Mouse (Mus musculus) limb, embryonic 11.5 days (tissue): ENCODE results near the gene Rxfp4. TPM values are rescaled to one million over a fixed set of nuclear protein-coding genes. Genes with fewer than 3 reads are reported as not detected.

Source experiments
- ATAC-seq: fragments of 200-750 bp; cut with Nextera tagmentation; 2 replicates; pipeline ENCODE4 v1.8.0; 2017; ENCODE audit warnings: low read depth; ENCODE audit not compliant: insufficient number of reproducible peaks, low FRiP score, low TSS enrichment
- DNase-seq: peaks from one replicate; pipeline ENCODE4 v3.0.0-alpha.2; 2015; ENCODE audit warnings: low spot score
- H3K27ac ChIP-seq: fragments of 300-500 bp; sonication (generic); replicated peaks from 2 replicates; pipeline ENCODE4 v1.5.1; 2014; ENCODE audit warnings: low read depth, mild to moderate bottlenecking, low read length
- H3K27me3 ChIP-seq: fragments of 300-500 bp; sonication (generic); 2 replicates; pipeline ENCODE4 v1.6.1; 2014; ENCODE audit warnings: mild to moderate bottlenecking, low read length, mixed read lengths; ENCODE audit not compliant: control insufficient read depth, insufficient read depth
- H3K36me3 ChIP-seq: fragments of 300-500 bp; sonication (generic); 2 replicates; pipeline ENCODE4 v1.6.1; 2014; ENCODE audit warnings: mild to moderate bottlenecking, low read length, moderate library complexity, mixed read lengths; ENCODE audit not compliant: control insufficient read depth, insufficient read depth
- H3K4me1 ChIP-seq: fragments of 300-500 bp; sonication (generic); 2 replicates; pipeline ENCODE4 v1.6.1; 2014; ENCODE audit warnings: low read length, mixed read lengths; ENCODE audit not compliant: control insufficient read depth, insufficient read depth
- H3K4me2 ChIP-seq: fragments of 300-500 bp; sonication (generic); 2 replicates; pipeline ENCODE4 v1.6.1; 2014; ENCODE audit warnings: low read depth, mild to moderate bottlenecking, moderate library complexity; ENCODE audit not compliant: severe bottlenecking
- H3K4me3 ChIP-seq: fragments of 300-500 bp; sonication (generic); 2 replicates; pipeline ENCODE4 v1.5.1; 2014; ENCODE audit warnings: low read depth, low read length
- H3K9ac ChIP-seq: fragments of 300-500 bp; sonication (generic); 2 replicates; pipeline ENCODE4 v1.6.1; 2014; ENCODE audit warnings: mild to moderate bottlenecking, low read length
- H3K9me3 ChIP-seq: fragments of 300-500 bp; sonication (generic); 2 replicates; pipeline ENCODE4 v1.6.1; 2016; ENCODE audit warnings: low read length; ENCODE audit not compliant: control insufficient read depth
- WGBS: fragments of 180-500 bp; shearing (Covaris S2); extraction: QIAGEN DNeasy Blood & Tissue Kit; methylation state at CpG from one replicate; pipeline ENCODE4 v1.1.7; 2014; 5-methylcytosine and 5-hydroxymethylcytosine counted together
- polyA plus RNA-seq: library from polyadenylated mRNA; unstranded; fragments of >200 nt; fragmentation: Nextera tagmentation; extraction: Ambion mirVana; gene quantifications from 2 replicates; pipeline ENCODE4 v1.2.1, GENCODE M21; 2014

Rxfp4 gene
- polyA plus RNA-seq, 1 experiment from 2014 or later: not detected

- no peak overlapping the region for H3K4me2 ChIP-seq
- DNase-seq: no peak
- H3K9me3 ChIP-seq: no peaks in the 10 kb centered on the region
- H3K27ac ChIP-seq: no peak overlapping the region
- H3K27me3 ChIP-seq: no peaks in the 10 kb centered on the region
- H3K4me1 ChIP-seq: no peaks in the 10 kb centered on the region
- no peaks in the 10 kb centered on the region for H3K36me3 ChIP-seq
- no peak overlapping the region for H3K9ac ChIP-seq
- H3K4me3 ChIP-seq: no peak overlapping the region
- ATAC-seq: no peak
- 76% methylated on average over 5 of the region's 5 CpGs for WGBS
These were observed 5.6 kb upstream of the Rxfp4 start for GRCm38 (mm10) chr3:88658441-88659127.

- H3K9me3 ChIP-seq: no peaks in the 10 kb centered on the region
- ATAC-seq: no peak
- 85% methylated on average over 8 of the region's 8 CpGs for WGBS
These were observed 2.7 kb upstream of the Rxfp4 start for GRCm38 (mm10) chr3:88655619-88656018.

GRCm38 (mm10) chr3:88654621-88655020, 1.7 kb upstream of the Rxfp4 start:
- Histone ChIP-seq H3K9me3 (no peaks in the 10 kb centered on the region), H3K27me3 (no peaks in the 10 kb centered on the region), H3K36me3 (no peaks in the 10 kb centered on the region), H3K9ac (no peak overlapping the region), H3K4me3 (no peak overlapping the region), H3K27ac (no peak overlapping the region), H3K4me1 (no peaks in the 10 kb centered on the region), H3K4me2 (no peak overlapping the region)
- WGBS: 85% methylated on average over 4 of the region's 4 CpGs
- no peak for DNase-seq
- ATAC-seq: no peak

More at GRCm38 (mm10) chr3:88655619-88656018, 2.7 kb upstream of the Rxfp4 start:
- no peak overlapping the region for H3K4me3 ChIP-seq
- H3K9ac ChIP-seq: no peak overlapping the region
- no peak overlapping the region for H3K27ac ChIP-seq
- no peak overlapping the region for H3K4me2 ChIP-seq
- no peaks in the 10 kb centered on the region for H3K4me1 ChIP-seq
- DNase-seq: no peak
- H3K27me3 ChIP-seq: no peaks in the 10 kb centered on the region
- H3K36me3 ChIP-seq: no peaks in the 10 kb centered on the region

- 79% methylated on average over 6 of the region's 6 CpGs for WGBS
- Histone ChIP-seq H3K27me3 (no peaks in the 10 kb centered on the region), H3K4me1 (no peaks in the 10 kb centered on the region), H3K9me3 (no peaks in the 10 kb centered on the region), H3K4me3 (no peak overlapping the region), H3K36me3 (no peaks in the 10 kb centered on the region), H3K9ac (no peak overlapping the region), H3K4me2 (no peak overlapping the region), H3K27ac (no peak overlapping the region)
- DNase-seq (no peak), ATAC-seq (no peak)
These were observed 801 bp upstream of the Rxfp4 start for GRCm38 (mm10) chr3:88653516-88654370.

GRCm38 (mm10) chr3:88651669-88652618, 998 bp downstream of the Rxfp4 start:
- Histone ChIP-seq H3K4me2 (no peak overlapping the region), H3K4me1 (no peaks in the 10 kb centered on the region), H3K27me3 (no peaks in the 10 kb centered on the region), H3K9me3 (no peaks in the 10 kb centered on the region), H3K27ac (no peak overlapping the region), H3K36me3 (peaks cover 11% of the 10 kb centered on the region), H3K4me3 (no peak overlapping the region), H3K9ac (no peak overlapping the region)
- ATAC-seq: no peak
- DNase-seq: no peak
- 78% methylated on average over 18 of the region's 18 CpGs for WGBS

- WGBS: 83% methylated on average over 13 of the region's 13 CpGs
- no peak overlapping the region for H3K9ac ChIP-seq
- DNase-seq (no peak), ATAC-seq (no peak)
- H3K4me1 ChIP-seq: no peaks in the 10 kb centered on the region
- no peak overlapping the region for H3K4me3 ChIP-seq
- peaks cover 17% of the 10 kb centered on the region for H3K36me3 ChIP-seq
- H3K27me3 ChIP-seq: no peaks in the 10 kb centered on the region
- H3K9me3 ChIP-seq: no peaks in the 10 kb centered on the region
- no peak overlapping the region for H3K27ac ChIP-seq
- no peak overlapping the region for H3K4me2 ChIP-seq
These were observed 2.0 kb downstream of the Rxfp4 start for GRCm38 (mm10) chr3:88650713-88651504.

GRCm38 (mm10) chr3:88649967-88650366, 3.0 kb downstream of the Rxfp4 start:
- Histone ChIP-seq H3K4me2 (no peak overlapping the region), H3K4me3 (no peak overlapping the region), H3K4me1 (no peaks in the 10 kb centered on the region), H3K36me3 (peaks cover 17% of the 10 kb centered on the region), H3K27ac (no peak overlapping the region), H3K9me3 (no peaks in the 10 kb centered on the region), H3K9ac (no peak overlapping the region), H3K27me3 (no peaks in the 10 kb centered on the region)
- DNase-seq (no peak), ATAC-seq (no peak)
- 94% methylated on average over 13 of the region's 13 CpGs for WGBS
